In genomic region chr17:5970298-5970821, GRCm38 (mm10) we compare ENCODE assay signal across 27 mouse cellular contexts. TPM values are rescaled to one million over a fixed set of nuclear protein-coding genes. Genes with fewer than 3 reads are reported as not detected.
A peak's percentile ranks its signal among the peaks of the same experiment; 100 is the strongest.
DNase-seq lines count a peak whose midpoint lies in the region; ATAC-seq and TF ChIP-seq lines count a peak whose summit lies in the region.
"Had no signal": no experiment of that assay in that cellular context is flagged by ENCODE, and none has a peak within 500 bp of the region (broad histone marks: within the 10 kb centered on the region; RNA-seq: fewer than 3 reads in every experiment).

No protein-coding gene starts in this region.

- no peak for TF ChIP-seq POLR2A in small intestine, adult 2 months (IDR thresholded peaks at IDR 0.05; ENCODE audit: low read depth, low read length)
- no peak for TF ChIP-seq POLR2A in cerebellum, adult 2 months (IDR thresholded peaks at IDR 0.05; ENCODE audit: borderline replicate concordance, insufficient read depth, low read length)

- H3K27me3 ChIP-seq in kidney, postnatal 0 days (ENCODE audit: insufficient read depth, low read length) = no peaks in the 10 kb centered on the region
- no peaks in the 10 kb centered on the region for H3K27me3 ChIP-seq in kidney, embryonic 14.5 days (ENCODE audit: control insufficient read depth, insufficient read depth, low read length)
- H3K27me3 ChIP-seq in lung, postnatal 0 days (replicated peaks; ENCODE audit: insufficient read depth, low read length) = no peaks in the 10 kb centered on the region
- H3K27me3 ChIP-seq in small intestine, adult 2 months (ENCODE audit: control insufficient read depth, insufficient read depth, low read length) = no peaks in the 10 kb centered on the region
- H3K27me3 ChIP-seq in cerebellum, adult 2 months (ENCODE audit: control insufficient read depth, insufficient read depth, low read length) = no peaks in the 10 kb centered on the region
- H3K27me3 ChIP-seq: hindbrain, embryonic 15.5 days; midbrain, embryonic 15.5 days; neural tube, embryonic 12.5 days; Patski had no signal

- no peak overlapping the region for H3K9ac ChIP-seq in kidney, postnatal 0 days (ENCODE audit: low read depth, low read length)
- H3K9ac ChIP-seq in kidney, embryonic 14.5 days (ENCODE audit: low read depth, low read length) = no peak overlapping the region
- H3K9ac ChIP-seq in lung, postnatal 0 days (replicated peaks; ENCODE audit: low read depth) = no peak overlapping the region
- H3K9ac ChIP-seq: hindbrain, embryonic 15.5 days; midbrain, embryonic 15.5 days; neural tube, embryonic 12.5 days had no signal

- 79% methylated on average over 5 of the region's 5 CpGs for WGBS in kidney, postnatal 0 days
- 71% methylated on average over 5 of the region's 5 CpGs for WGBS in kidney, embryonic 14.5 days
- WGBS in lung, postnatal 0 days = 51% methylated on average over 5 of the region's 5 CpGs
- 73% methylated on average over 5 of the region's 5 CpGs for WGBS in small intestine, adult 2 months
- WGBS in cerebellum, adult 2 months = 96% methylated on average over 5 of the region's 5 CpGs

- DNase-seq in kidney, postnatal 0 days (ENCODE audit: low spot score) = peak; percentile 43
- DNase-seq in lung, postnatal 0 days (ENCODE audit: low spot score) = peak; percentile 40
- DNase-seq in lung, postnatal 25 days (ENCODE audit: low spot score) = no peak
- no peak for DNase-seq in cerebellum, adult 2 months
- DNase-seq in cerebellum, adult 9-10 months = no peak
- DNase-seq: cerebellum, adult 11 months; cerebellum, postnatal 14 days; gastrocnemius, postnatal 25 days; kidney, adult 11 months; kidney, postnatal 10 days; retina, postnatal 1 day; right cerebral cortex, postnatal 25 days; thymus, adult 2 months; thymus, postnatal 4 days had no signal

- no peak for ATAC-seq in kidney, postnatal 0 days (replicated peaks; ENCODE audit: low FRiP score, low read depth)
- ATAC-seq in kidney, embryonic 14.5 days (ENCODE audit: low FRiP score, low TSS enrichment) = no peak
- ATAC-seq in lung, postnatal 0 days = peak; percentile 55
- ATAC-seq: CD4-positive, CD25-positive, alpha-beta regulatory T cell, adult 4 months; forebrain, embryonic 16.5 days; midbrain, embryonic 15.5 days; Patski had no signal

- H3K36me3 ChIP-seq in kidney, postnatal 0 days (ENCODE audit: insufficient read depth, low read length) = no peaks in the 10 kb centered on the region
- no peaks in the 10 kb centered on the region for H3K36me3 ChIP-seq in kidney, embryonic 14.5 days (ENCODE audit: control insufficient read depth, insufficient read depth, low read length)
- H3K36me3 ChIP-seq in lung, postnatal 0 days (ENCODE audit: insufficient read depth, low read length) = no peaks in the 10 kb centered on the region
- H3K36me3 ChIP-seq in small intestine, adult 2 months (ENCODE audit: control insufficient read depth, insufficient read depth, low read length) = no peaks in the 10 kb centered on the region
- H3K36me3 ChIP-seq: forebrain, embryonic 10.5 days; heart, embryonic 10.5 days; hindbrain, embryonic 15.5 days; limb, embryonic 10.5 days; midbrain, embryonic 15.5 days; neural tube, embryonic 12.5 days had no signal

- no peak for TF ChIP-seq CTCF in kidney, postnatal 0 days (IDR thresholded peaks at IDR 0.05; ENCODE audit: low read depth)
- no peak for TF ChIP-seq CTCF in lung, postnatal 0 days (IDR thresholded peaks at IDR 0.05)
- TF ChIP-seq CTCF in small intestine, adult 2 months (IDR thresholded peaks at IDR 0.05; ENCODE audit: extremely low read depth, insufficient read length, insufficient replicate concordance, low read depth, low read length) = no peak
- TF ChIP-seq CTCF in cerebellum, adult 2 months (IDR thresholded peaks at IDR 0.05; ENCODE audit: borderline replicate concordance, insufficient read depth, low read depth, low read length) = no peak

- 0 out of 2 replicates have a peak, but pooled peaks have one; percentile 25 for TF ChIP-seq EP300 in lung, postnatal 0 days (IDR thresholded peaks at IDR 0.05)

- no peaks in the 10 kb centered on the region for H3K9me3 ChIP-seq in kidney, postnatal 0 days (replicated peaks; ENCODE audit: low read length)
- no peaks in the 10 kb centered on the region for H3K9me3 ChIP-seq in kidney, embryonic 14.5 days (ENCODE audit: control insufficient read depth, low read length)
- H3K9me3 ChIP-seq in lung, postnatal 0 days (ENCODE audit: low read length) = no peaks in the 10 kb centered on the region
- H3K9me3 ChIP-seq: forebrain, embryonic 10.5 days; heart, embryonic 10.5 days; hindbrain, embryonic 15.5 days; limb, embryonic 10.5 days; midbrain, embryonic 15.5 days; neural tube, embryonic 12.5 days had no signal

- no peak overlapping the region for H3K4me3 ChIP-seq in kidney, postnatal 0 days (replicated peaks; ENCODE audit: low read depth, low read length)
- H3K4me3 ChIP-seq in kidney, embryonic 14.5 days (ENCODE audit: low read length) = no peak overlapping the region
- H3K4me3 ChIP-seq in lung, postnatal 0 days (ENCODE audit: low read depth, low read length) = no peak overlapping the region
- H3K4me3 ChIP-seq in small intestine, adult 2 months (ENCODE audit: low read depth, low read length) = no peak overlapping the region
- no peak overlapping the region for H3K4me3 ChIP-seq in cerebellum, adult 2 months (replicated peaks; ENCODE audit: insufficient read depth, low read depth, low read length)
- H3K4me3 ChIP-seq: forebrain, embryonic 10.5 days; heart, embryonic 10.5 days; hindbrain, embryonic 15.5 days; limb, embryonic 10.5 days; midbrain, embryonic 15.5 days; neural tube, embryonic 12.5 days had no signal

- H3K4me1 ChIP-seq in kidney, postnatal 0 days (replicated peaks; ENCODE audit: insufficient read depth, low read length) = peaks cover 3% of the 10 kb centered on the region
- H3K4me1 ChIP-seq in kidney, embryonic 14.5 days (ENCODE audit: control insufficient read depth, insufficient read depth, low read length) = peaks cover 4% of the 10 kb centered on the region
- no peaks in the 10 kb centered on the region for H3K4me1 ChIP-seq in lung, postnatal 0 days (ENCODE audit: insufficient read depth, low read depth, low read length)
- H3K4me1 ChIP-seq in small intestine, adult 2 months (ENCODE audit: control insufficient read depth, insufficient read depth, insufficient read length, low read length) = peaks cover 11% of the 10 kb centered on the region
- peaks cover 4% of the 10 kb centered on the region; the same call in 1 of the 2 replicates for H3K4me1 ChIP-seq in cerebellum, adult 2 months (ENCODE audit: control insufficient read depth, insufficient read depth, low read length)
- H3K4me1 ChIP-seq: neural tube, embryonic 12.5 days had no signal

- H3K4me2 ChIP-seq in kidney, postnatal 0 days (ENCODE audit: low read length) = no peak overlapping the region
- no peak overlapping the region for H3K4me2 ChIP-seq in kidney, embryonic 14.5 days (replicated peaks; ENCODE audit: low read depth, low read length)
- H3K4me2 ChIP-seq in lung, postnatal 0 days (replicated peaks; ENCODE audit: low read depth, low read length) = no peak overlapping the region
- H3K4me2 ChIP-seq: hindbrain, embryonic 15.5 days; liver, embryonic 11.5 days; midbrain, embryonic 15.5 days; neural tube, embryonic 12.5 days had no signal

- no peak overlapping the region for H3K27ac ChIP-seq in kidney, postnatal 0 days
- no peak overlapping the region for H3K27ac ChIP-seq in kidney, embryonic 14.5 days (ENCODE audit: low read depth, low read length)
- no peak overlapping the region for H3K27ac ChIP-seq in lung, postnatal 0 days (ENCODE audit: low read length)
- H3K27ac ChIP-seq in small intestine, adult 2 months (ENCODE audit: insufficient read depth, low read depth, low read length) = peak overlapping the region; percentile 54
- no peak overlapping the region for H3K27ac ChIP-seq in cerebellum, adult 2 months (ENCODE audit: insufficient read depth, low read length)
- H3K27ac ChIP-seq: forebrain, embryonic 10.5 days; heart, embryonic 10.5 days; hindbrain, embryonic 15.5 days; limb, embryonic 10.5 days; macrophage; midbrain, embryonic 15.5 days; neural tube, embryonic 12.5 days had no signal

RNA-seq across cellular contexts. Expression of gene Synj2, which starts 29.3 kb away (rescaled TPM):
- 2.4 and 3.7 TPM in 2 replicates for polyA plus RNA-seq in kidney, postnatal 0 days (2015; fragmentation: Nextera tagmentation; extraction: Ambion mirVana)
- 2.9 and 4.3 TPM in 2 replicates for polyA plus RNA-seq in kidney, embryonic 14.5 days (2014; fragmentation: Nextera tagmentation; extraction: Ambion mirVana)
- polyA plus RNA-seq in lung, postnatal 0 days (2015; fragmentation: Nextera tagmentation; extraction: Ambion mirVana) = 1.8 and 2.1 TPM in 2 replicates
- 2.0 and 3.1 TPM in 2 replicates for polyA plus RNA-seq in small intestine, adult 2 months (2012; rRNA removed)
- polyA plus RNA-seq in cerebellum, adult 2 months (2012; rRNA removed) = 20.9 and 25.1 TPM in 2 replicates

Comparison
In these comparisons a context has a peak if more than half of its experiments do, and no peak if none do; other contexts are left out.
1. DNase-seq: peak in kidney, postnatal 0 days (single experiment) and lung, postnatal 0 days (single experiment); none in lung, postnatal 25 days (single experiment), cerebellum, adult 2 months (0 of 2) and cerebellum, adult 9-10 months (single experiment).